ENCODE assay signal across 17 mouse cellular contexts in the genomic region with DNA sequence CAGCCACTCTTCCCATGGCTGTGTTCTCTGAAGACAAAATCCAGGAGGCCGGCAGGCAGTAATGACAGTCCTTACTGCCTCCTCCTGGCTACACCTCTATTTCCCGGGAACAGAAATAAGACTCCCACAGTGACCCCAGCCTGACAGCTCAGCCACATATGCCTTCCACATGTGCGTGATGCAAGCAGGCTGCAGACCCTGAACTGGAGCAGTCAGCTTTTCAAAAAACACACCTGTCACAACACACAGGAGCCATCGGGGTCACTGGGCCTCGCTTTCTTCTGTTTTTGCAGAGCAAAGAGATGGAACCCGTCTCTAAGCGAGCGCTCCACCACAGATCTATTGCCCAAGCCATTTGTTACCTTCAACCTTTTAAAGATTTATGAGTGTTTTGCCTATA.
A peak's percentile ranks its signal among the peaks of the same experiment; 100 is the strongest.
DNase-seq lines count a peak whose midpoint lies in the region; ATAC-seq lines count a peak whose summit lies in the region.
"Had no signal": no experiment of that assay in that cellular context is flagged by ENCODE, and none has a peak within 500 bp of the region (broad histone marks: within the 10 kb centered on the region; RNA-seq: fewer than 3 reads in every experiment).

No protein-coding gene starts in this region.

- no peak overlapping the region for H3K4me2 ChIP-seq in forebrain, embryonic 13.5 days
- no peak overlapping the region for H3K4me2 ChIP-seq in forebrain, embryonic 15.5 days (replicated peaks)
- H3K4me2 ChIP-seq in midbrain, embryonic 12.5 days (replicated peaks) = no peak overlapping the region
- H3K4me2 ChIP-seq in midbrain, embryonic 11.5 days = no peak overlapping the region
- H3K4me2 ChIP-seq in limb, embryonic 11.5 days (ENCODE audit: low read depth, severe bottlenecking) = no peak overlapping the region
- no peak overlapping the region for H3K4me2 ChIP-seq in neural tube, embryonic 13.5 days
- H3K4me2 ChIP-seq: heart, embryonic 15.5 days; liver, embryonic 11.5 days; lung, embryonic 15.5 days had no signal

- H3K4me1 ChIP-seq in forebrain, embryonic 13.5 days = peaks cover 53% of the 10 kb centered on the region
- peaks cover 34% of the 10 kb centered on the region for H3K4me1 ChIP-seq in forebrain, embryonic 15.5 days
- H3K4me1 ChIP-seq in midbrain, embryonic 12.5 days = peaks cover 34% of the 10 kb centered on the region
- peaks cover 8% of the 10 kb centered on the region for H3K4me1 ChIP-seq in midbrain, embryonic 11.5 days (ENCODE audit: control insufficient read depth, insufficient read depth, low read length)
- peaks cover 35% of the 10 kb centered on the region for H3K4me1 ChIP-seq in limb, embryonic 11.5 days (ENCODE audit: control insufficient read depth, insufficient read depth, low read length)
- H3K4me1 ChIP-seq in neural tube, embryonic 13.5 days (replicated peaks) = peaks cover 52% of the 10 kb centered on the region

- peaks cover 72% of the 10 kb centered on the region for H3K36me3 ChIP-seq in forebrain, embryonic 13.5 days (ENCODE audit: poor library complexity, severe bottlenecking)
- peaks cover 18% of the 10 kb centered on the region for H3K36me3 ChIP-seq in forebrain, embryonic 15.5 days
- H3K36me3 ChIP-seq in midbrain, embryonic 12.5 days = peaks cover 68% of the 10 kb centered on the region
- H3K36me3 ChIP-seq in midbrain, embryonic 11.5 days (ENCODE audit: control insufficient read depth, insufficient read depth, low read length) = peaks cover 21% of the 10 kb centered on the region
- peaks cover 28% of the 10 kb centered on the region for H3K36me3 ChIP-seq in limb, embryonic 11.5 days (ENCODE audit: control insufficient read depth, insufficient read depth, low read length)
- peaks cover 54% of the 10 kb centered on the region for H3K36me3 ChIP-seq in neural tube, embryonic 13.5 days

- no peaks in the 10 kb centered on the region for H3K27me3 ChIP-seq in forebrain, embryonic 13.5 days
- H3K27me3 ChIP-seq in forebrain, embryonic 15.5 days = no peaks in the 10 kb centered on the region
- no peaks in the 10 kb centered on the region for H3K27me3 ChIP-seq in midbrain, embryonic 12.5 days
- H3K27me3 ChIP-seq in midbrain, embryonic 11.5 days (ENCODE audit: control insufficient read depth, insufficient read depth, low read length) = no peaks in the 10 kb centered on the region
- no peaks in the 10 kb centered on the region for H3K27me3 ChIP-seq in limb, embryonic 11.5 days (ENCODE audit: control insufficient read depth, insufficient read depth, low read length)
- no peaks in the 10 kb centered on the region for H3K27me3 ChIP-seq in neural tube, embryonic 13.5 days
- H3K27me3 ChIP-seq: heart, embryonic 15.5 days; lung, embryonic 15.5 days; Patski had no signal

- no peak for DNase-seq in midbrain, embryonic 11.5 days (ENCODE audit: low spot score, missing footprints)
- peak; percentile 67 for DNase-seq in limb, embryonic 11.5 days (ENCODE audit: low spot score)
- DNase-seq in spleen, postnatal 14 days (ENCODE audit: low spot score in 2 of 2) = no peak
- no peak for DNase-seq in MN1 (ENCODE audit: low spot score)
- DNase-seq: cerebellum, adult 18-20 months; kidney, postnatal 25 days; thymus, adult 18-20 months had no signal

- H3K4me3 ChIP-seq in forebrain, embryonic 13.5 days = no peak overlapping the region
- no peak overlapping the region for H3K4me3 ChIP-seq in forebrain, embryonic 15.5 days
- no peak overlapping the region for H3K4me3 ChIP-seq in midbrain, embryonic 12.5 days
- no peak overlapping the region for H3K4me3 ChIP-seq in midbrain, embryonic 11.5 days (ENCODE audit: low read depth, low read length)
- H3K4me3 ChIP-seq in limb, embryonic 11.5 days (ENCODE audit: low read depth, low read length) = no peak overlapping the region
- H3K4me3 ChIP-seq in neural tube, embryonic 13.5 days = no peak overlapping the region
- H3K4me3 ChIP-seq: heart, embryonic 15.5 days; left cerebral cortex, adult 2 months; lung, embryonic 15.5 days; megakaryocyte, embryonic 14.5 days had no signal

- 85% methylated on average over 8 of the region's 8 CpGs for WGBS in forebrain, embryonic 13.5 days
- WGBS in forebrain, embryonic 15.5 days = 89% methylated on average over 8 of the region's 8 CpGs
- 83% methylated on average over 8 of the region's 8 CpGs for WGBS in midbrain, embryonic 12.5 days
- WGBS in midbrain, embryonic 11.5 days = 84% methylated on average over 8 of the region's 8 CpGs
- WGBS in limb, embryonic 11.5 days = 42% methylated on average over 8 of the region's 8 CpGs
- WGBS in neural tube, embryonic 13.5 days = 60% methylated on average over 8 of the region's 8 CpGs

- no peaks in the 10 kb centered on the region; the same call in 1 of the 2 replicates for H3K9me3 ChIP-seq in forebrain, embryonic 13.5 days (replicated peaks)
- no peaks in the 10 kb centered on the region for H3K9me3 ChIP-seq in forebrain, embryonic 15.5 days
- H3K9me3 ChIP-seq in midbrain, embryonic 12.5 days = no peaks in the 10 kb centered on the region
- no peaks in the 10 kb centered on the region; the same call in 1 of the 2 replicates for H3K9me3 ChIP-seq in midbrain, embryonic 11.5 days (ENCODE audit: control insufficient read depth, low read length)
- H3K9me3 ChIP-seq in limb, embryonic 11.5 days (ENCODE audit: control insufficient read depth, low read length) = no peaks in the 10 kb centered on the region
- no peaks in the 10 kb centered on the region for H3K9me3 ChIP-seq in neural tube, embryonic 13.5 days
- H3K9me3 ChIP-seq: heart, embryonic 15.5 days; lung, embryonic 15.5 days; megakaryocyte, embryonic 14.5 days had no signal

- H3K27ac ChIP-seq in forebrain, embryonic 13.5 days = peak overlapping the region; percentile 90; the same call in 1 of the 2 replicates
- H3K27ac ChIP-seq in forebrain, embryonic 15.5 days (replicated peaks) = no peak overlapping the region
- H3K27ac ChIP-seq in midbrain, embryonic 12.5 days (replicated peaks) = peak overlapping the region; percentile 73; the same call in 1 of the 2 replicates
- no peak overlapping the region for H3K27ac ChIP-seq in midbrain, embryonic 11.5 days (ENCODE audit: low read depth, low read length)
- H3K27ac ChIP-seq in limb, embryonic 11.5 days (replicated peaks; ENCODE audit: low read depth, low read length) = peak overlapping the region; percentile 55
- H3K27ac ChIP-seq in neural tube, embryonic 13.5 days (replicated peaks) = peak overlapping the region; percentile 84; the same call in 1 of the 2 replicates
- H3K27ac ChIP-seq: heart, embryonic 15.5 days; left cerebral cortex, adult 2 months; lung, embryonic 15.5 days had no signal

- H3K9ac ChIP-seq in forebrain, embryonic 13.5 days = no peak overlapping the region
- H3K9ac ChIP-seq in forebrain, embryonic 15.5 days (replicated peaks) = no peak overlapping the region
- H3K9ac ChIP-seq in midbrain, embryonic 12.5 days (replicated peaks) = no peak overlapping the region
- no peak overlapping the region for H3K9ac ChIP-seq in midbrain, embryonic 11.5 days (ENCODE audit: low read length)
- no peak overlapping the region for H3K9ac ChIP-seq in limb, embryonic 11.5 days (ENCODE audit: low read length)
- H3K9ac ChIP-seq in neural tube, embryonic 13.5 days = no peak overlapping the region
- H3K9ac ChIP-seq: heart, embryonic 15.5 days; lung, embryonic 15.5 days had no signal

- ATAC-seq in forebrain, embryonic 13.5 days = no peak
- no peak for ATAC-seq in forebrain, embryonic 15.5 days (replicated peaks)
- ATAC-seq in midbrain, embryonic 12.5 days (ENCODE audit: low FRiP score, low read depth) = no peak
- ATAC-seq in midbrain, embryonic 11.5 days (ENCODE audit: low FRiP score) = no peak
- peak; percentile 22; the same call in 1 of the 2 replicates for ATAC-seq in limb, embryonic 11.5 days (ENCODE audit: insufficient number of reproducible peaks, low FRiP score, low TSS enrichment, low read depth)
- ATAC-seq in neural tube, embryonic 13.5 days (ENCODE audit: low read depth) = no peak
- ATAC-seq: Patski had no signal

Comparison
In these comparisons a context has a peak if more than half of its experiments do, and no peak if none do; other contexts are left out.
1. H3K27ac ChIP-seq: peak in forebrain, embryonic 13.5 days (single experiment), midbrain, embryonic 12.5 days (single experiment), limb, embryonic 11.5 days (single experiment) and neural tube, embryonic 13.5 days (single experiment); none in forebrain, embryonic 15.5 days (single experiment) and midbrain, embryonic 11.5 days (single experiment).